ENCODE assay signal across 22 mouse cellular contexts in genomic region chr12:21331711-21332110, GRCm38 (mm10). TPM values are rescaled to one million over a fixed set of nuclear protein-coding genes. Genes with fewer than 3 reads are reported as not detected.
DNase-seq lines count a peak whose midpoint lies in the region; ATAC-seq and TF ChIP-seq lines count a peak whose summit lies in the region.
"Had no signal": no experiment of that assay in that cellular context is flagged by ENCODE, and none has a peak within 500 bp of the region (broad histone marks: within the 10 kb centered on the region; RNA-seq: fewer than 3 reads in every experiment).

No protein-coding gene starts in this region.

- no peak for TF ChIP-seq EP300 in stomach, postnatal 0 days (optimal IDR thresholded peaks at IDR 0.05)

- TF ChIP-seq CTCF in left cerebral cortex, adult 2 months (IDR thresholded peaks at IDR 0.05) = no peak
- no peak for TF ChIP-seq CTCF in stomach, postnatal 0 days (IDR thresholded peaks at IDR 0.05; ENCODE audit: low read depth)

- 0 out of 2 replicates have a peak, but pooled peaks have one; percentile 14 for ATAC-seq in frontal cortex, adult (ENCODE audit: low TSS enrichment)
- no peak for ATAC-seq in stomach, postnatal 0 days (ENCODE audit: low FRiP score, low TSS enrichment)
- ATAC-seq: activated CD4-positive, CD25-positive, alpha-beta regulatory T cell, adult 4 months; forebrain, embryonic 13.5 days; forebrain, embryonic 16.5 days; hindbrain, postnatal 0 days; inflammation-experienced regulatory T-cells, adult 6 months; intestine, embryonic 16.5 days had no signal

- intact Hi-C loops in left cerebral cortex, adult 2 months (cut with DNase I) = no loop called here
- intact Hi-C loops in left cerebral cortex, postnatal 14 days (cut with DNase I) = no loop called here

- H3K9me3 ChIP-seq in stomach, postnatal 0 days (ENCODE audit: control insufficient read depth, low read length) = no peaks in the 10 kb centered on the region
- H3K9me3 ChIP-seq: forebrain, embryonic 10.5 days; forebrain, embryonic 13.5 days; heart, embryonic 13.5 days had no signal

- peak overlapping the region; percentile 40; the same call in 1 of the 2 replicates for H3K27ac ChIP-seq in left cerebral cortex, adult 2 months
- H3K27ac ChIP-seq in stomach, postnatal 0 days (replicated peaks) = no peak overlapping the region
- H3K27ac ChIP-seq: forebrain, embryonic 10.5 days; forebrain, embryonic 13.5 days; heart, embryonic 13.5 days; hindbrain, embryonic 14.5 days; hindbrain, postnatal 0 days had no signal

- no peak overlapping the region for H3K9ac ChIP-seq in stomach, postnatal 0 days (ENCODE audit: low read length)
- H3K9ac ChIP-seq: forebrain, embryonic 13.5 days; heart, embryonic 13.5 days; hindbrain, embryonic 14.5 days had no signal

- H3K4me1 ChIP-seq in stomach, postnatal 0 days (replicated peaks; ENCODE audit: control insufficient read depth, insufficient read depth) = no peaks in the 10 kb centered on the region
- H3K4me1 ChIP-seq: forebrain, embryonic 10.5 days; forebrain, embryonic 13.5 days had no signal

- H3K27me3 ChIP-seq in stomach, postnatal 0 days (ENCODE audit: control insufficient read depth, insufficient read depth, low read length) = no peaks in the 10 kb centered on the region
- H3K27me3 ChIP-seq: forebrain, embryonic 13.5 days; heart, embryonic 13.5 days had no signal

- peaks cover 14% of the 10 kb centered on the region; the same call in 1 of the 2 replicates for H3K36me3 ChIP-seq in stomach, postnatal 0 days (ENCODE audit: control insufficient read depth, insufficient read depth, low read length)

- no peak overlapping the region for H3K4me2 ChIP-seq in stomach, postnatal 0 days (replicated peaks; ENCODE audit: low read depth)
- H3K4me2 ChIP-seq: forebrain, embryonic 13.5 days; heart, embryonic 13.5 days; hindbrain, embryonic 14.5 days had no signal

- H3K4me3 ChIP-seq in left cerebral cortex, adult 2 months = no peak overlapping the region
- no peak overlapping the region for H3K4me3 ChIP-seq in stomach, postnatal 0 days (ENCODE audit: low read depth, low read length)
- H3K4me3 ChIP-seq: forebrain, embryonic 10.5 days; forebrain, embryonic 13.5 days; heart, embryonic 13.5 days had no signal

- DNase-seq in frontal cortex, postnatal 10 days (ENCODE audit: low spot score in 2 of 2) = no peak
- peak; percentile 71 for DNase-seq in heart, adult 11 months
- no peak for DNase-seq in heart, postnatal 4 days
- DNase-seq in left cerebral cortex, adult 2 months (ENCODE audit: extremely low spot score in 1 of 2, low spot score in 2 of 2) = no peak
- no peak for DNase-seq in left cerebral cortex, postnatal 14 days (ENCODE audit: low spot score in 2 of 2)
- no peak for DNase-seq in stomach, postnatal 0 days (ENCODE audit: low spot score)
- DNase-seq: adrenal gland, adult 8-10 months; adrenal gland, postnatal 25 days; cerebellum, adult 18-20 months; cerebellum, adult 9-10 months; cerebellum, postnatal 14 days; gastrocnemius, postnatal 14 days had no signal

- 91% methylated on average over 6 of the region's 6 CpGs for WGBS in stomach, postnatal 0 days

RNA-seq across cellular contexts. Expression of gene Iah1, which starts 15.5 kb away (rescaled TPM):
- total RNA-seq in heart, postnatal 4 days (2021) = 10 to 100 TPM; 22.8 to 25.9 TPM
- 10 to 100 TPM; 12.8 to 13.4 TPM for total RNA-seq in left cerebral cortex, adult 2 months (2021)
- total RNA-seq in left cerebral cortex, postnatal 14 days (2021) = 10 to 100 TPM; 18.3 to 21.2 TPM
- polyA plus RNA-seq in stomach, postnatal 0 days (2015; fragmentation: Nextera tagmentation; extraction: Ambion mirVana) = 43.1 and 45.1 TPM in 2 replicates

RNA-seq across cellular contexts. Expression of gene Adam17, which starts 41.7 kb away (rescaled TPM):
- 10 to 100 TPM; 40.0 to 40.2 TPM for total RNA-seq in heart, postnatal 4 days (2021)
- total RNA-seq in left cerebral cortex, adult 2 months (2021) = 10 to 100 TPM; 18.1 to 20.6 TPM
- 10 to 100 TPM; 17.9 to 20.4 TPM for total RNA-seq in left cerebral cortex, postnatal 14 days (2021)
- 16.2 and 16.9 TPM in 2 replicates for polyA plus RNA-seq in stomach, postnatal 0 days (2015; fragmentation: Nextera tagmentation; extraction: Ambion mirVana)

RNA-seq across cellular contexts. Expression of gene Itgb1bp1, which starts 45.6 kb away (rescaled TPM):
- total RNA-seq in heart, postnatal 4 days (2021) = 10 to 100 TPM; 36.6 to 40.2 TPM
- total RNA-seq in left cerebral cortex, adult 2 months (2021) = 10 to 100 TPM; 33.4 to 34.3 TPM
- total RNA-seq in left cerebral cortex, postnatal 14 days (2021) = 10 to 100 TPM; 34.3 to 37.1 TPM
- polyA plus RNA-seq in stomach, postnatal 0 days (2015; fragmentation: Nextera tagmentation; extraction: Ambion mirVana) = 31.6 and 32.6 TPM in 2 replicates

RNA-seq across cellular contexts. Expression of gene Cpsf3, which starts 46.5 kb away (rescaled TPM):
- 10 to 100 TPM; 42.4 to 43.7 TPM for total RNA-seq in heart, postnatal 4 days (2021)
- total RNA-seq in left cerebral cortex, adult 2 months (2021) = 10 to 100 TPM; 43.8 to 54.1 TPM
- 10 to 100 TPM; 43.6 to 48.4 TPM for total RNA-seq in left cerebral cortex, postnatal 14 days (2021)
- polyA plus RNA-seq in stomach, postnatal 0 days (2015; fragmentation: Nextera tagmentation; extraction: Ambion mirVana) = 45.2 and 48.1 TPM in 2 replicates
